Mouse (Mus musculus): ENCODE measurements around the gene Dcps. TPM values are rescaled to one million over a fixed set of nuclear protein-coding genes. Genes with fewer than 3 reads are reported as not detected.
A peak's percentile ranks its signal among the peaks of the same experiment; 100 is the strongest.

The Dcps gene
- polyA plus RNA-seq, 1 experiment, result 88.3 TPM

- Histone ChIP-seq H3K4me1 (peaks cover 84% of the 10 kb centered on the region), H3K9me3 (no peaks in the 10 kb centered on the region), H3K27me3 (replicated peaks) (no peaks in the 10 kb centered on the region), H3K4me3 (replicated peaks) (peak overlapping the region; percentile 86), H3K36me3 (replicated peaks; ENCODE audit: low read length) (peaks cover 49% of the 10 kb centered on the region)
- TF ChIP-seq FLI1 (IDR thresholded peaks at IDR 0.05; ENCODE audit: low read length) (no peak), GATA1 (IDR thresholded peaks at IDR 0.05; ENCODE audit: borderline replicate concordance, low read length) (no peak)
Observed at GRCm38 (mm10) chr9:35098762-35099161, 77.1 kb downstream of the Dcps start.

GRCm38 (mm10) chr9:35097901-35098300, 78.0 kb downstream of the Dcps start:
- Histone ChIP-seq H3K4me3 (replicated peaks) (peak overlapping the region; percentile 65), H3K9me3 (no peaks in the 10 kb centered on the region), H3K36me3 (replicated peaks; ENCODE audit: low read length) (peaks cover 43% of the 10 kb centered on the region), H3K4me1 (peaks cover 79% of the 10 kb centered on the region), H3K27me3 (replicated peaks) (no peaks in the 10 kb centered on the region)
- TF ChIP-seq GATA1 (IDR thresholded peaks at IDR 0.05; ENCODE audit: borderline replicate concordance, low read length) (no peak), FLI1 (IDR thresholded peaks at IDR 0.05; ENCODE audit: low read length) (no peak)

- Histone ChIP-seq H3K4me1 (peaks cover 59% of the 10 kb centered on the region), H3K9me3 (no peaks in the 10 kb centered on the region), H3K4me3 (replicated peaks) (no peak overlapping the region), H3K27me3 (replicated peaks) (no peaks in the 10 kb centered on the region), H3K36me3 (replicated peaks; ENCODE audit: low read length) (peaks cover 39% of the 10 kb centered on the region)
- TF ChIP-seq FLI1 (IDR thresholded peaks at IDR 0.05; ENCODE audit: low read length), result no peak
- no peak for TF ChIP-seq GATA1 (IDR thresholded peaks at IDR 0.05; ENCODE audit: borderline replicate concordance, low read length)
Observed at GRCm38 (mm10) chr9:35095726-35096125, 80.1 kb downstream of the Dcps start.

- H3K4me3 ChIP-seq (replicated peaks), result no peak overlapping the region
- peaks cover 33% of the 10 kb centered on the region for H3K36me3 ChIP-seq (replicated peaks; ENCODE audit: low read length)
- H3K27me3 ChIP-seq (replicated peaks), result no peaks in the 10 kb centered on the region
- peaks cover 36% of the 10 kb centered on the region for H3K4me1 ChIP-seq
- H3K9me3 ChIP-seq, result no peaks in the 10 kb centered on the region
- no peak for TF ChIP-seq GATA1 (IDR thresholded peaks at IDR 0.05; ENCODE audit: borderline replicate concordance, low read length)
- TF ChIP-seq FLI1 (IDR thresholded peaks at IDR 0.05; ENCODE audit: low read length), result no peak
Observed at GRCm38 (mm10) chr9:35093350-35093749, 82.5 kb downstream of the Dcps start.

- TF ChIP-seq FLI1 (IDR thresholded peaks at IDR 0.05; ENCODE audit: low read length) (no peak), GATA1 (IDR thresholded peaks at IDR 0.05; ENCODE audit: borderline replicate concordance, low read length) (no peak)
- Histone ChIP-seq H3K4me1 (peaks cover 31% of the 10 kb centered on the region), H3K4me3 (replicated peaks) (no peak overlapping the region), H3K9me3 (no peaks in the 10 kb centered on the region), H3K27me3 (replicated peaks) (no peaks in the 10 kb centered on the region), H3K36me3 (replicated peaks; ENCODE audit: low read length) (peaks cover 33% of the 10 kb centered on the region)
Observed at GRCm38 (mm10) chr9:35092904-35093303, 83.0 kb downstream of the Dcps start.

Other genes starting within 250 kb of the Dcps start
- gene St3gal4, start 56.8 kb downstream of the Dcps start, polyA plus RNA-seq (2012; ENCODE audit: insufficient read depth, low replicate concordance), result 13.7 and 16.5 TPM in 2 replicates
- gene Srpr, start 24.1 kb upstream of the Dcps start, polyA plus RNA-seq (2012; ENCODE audit: insufficient read depth, low replicate concordance), result 1.3 and 11.2 TPM in 2 replicates
- 1.9 and 9.9 TPM in 2 replicates for gene Tirap, start 24.2 kb upstream of the Dcps start, polyA plus RNA-seq (2012; ENCODE audit: insufficient read depth, low replicate concordance)
- gene Foxred1, start 35.0 kb upstream of the Dcps start, polyA plus RNA-seq (2012; ENCODE audit: insufficient read depth, low replicate concordance), result 4.1 and 7.4 TPM in 2 replicates
- 3.5 TPM in 1 of 2 replicates, not detected in the other for gene Fam118b, start 91.7 kb upstream of the Dcps start, polyA plus RNA-seq (2012; ENCODE audit: insufficient read depth, low replicate concordance)
- gene Rpusd4, start 91.8 kb upstream of the Dcps start, polyA plus RNA-seq (2012; ENCODE audit: insufficient read depth, low replicate concordance), result 0.49 TPM in 1 of 2 replicates, not detected in the other
- gene Cdon, start 245.1 kb upstream of the Dcps start, polyA plus RNA-seq (2012; ENCODE audit: insufficient read depth, low replicate concordance), result not detected in 2 replicates

Data from megakaryocyte, embryonic 14.5 days (primary cell).